In the genomic region with DNA sequence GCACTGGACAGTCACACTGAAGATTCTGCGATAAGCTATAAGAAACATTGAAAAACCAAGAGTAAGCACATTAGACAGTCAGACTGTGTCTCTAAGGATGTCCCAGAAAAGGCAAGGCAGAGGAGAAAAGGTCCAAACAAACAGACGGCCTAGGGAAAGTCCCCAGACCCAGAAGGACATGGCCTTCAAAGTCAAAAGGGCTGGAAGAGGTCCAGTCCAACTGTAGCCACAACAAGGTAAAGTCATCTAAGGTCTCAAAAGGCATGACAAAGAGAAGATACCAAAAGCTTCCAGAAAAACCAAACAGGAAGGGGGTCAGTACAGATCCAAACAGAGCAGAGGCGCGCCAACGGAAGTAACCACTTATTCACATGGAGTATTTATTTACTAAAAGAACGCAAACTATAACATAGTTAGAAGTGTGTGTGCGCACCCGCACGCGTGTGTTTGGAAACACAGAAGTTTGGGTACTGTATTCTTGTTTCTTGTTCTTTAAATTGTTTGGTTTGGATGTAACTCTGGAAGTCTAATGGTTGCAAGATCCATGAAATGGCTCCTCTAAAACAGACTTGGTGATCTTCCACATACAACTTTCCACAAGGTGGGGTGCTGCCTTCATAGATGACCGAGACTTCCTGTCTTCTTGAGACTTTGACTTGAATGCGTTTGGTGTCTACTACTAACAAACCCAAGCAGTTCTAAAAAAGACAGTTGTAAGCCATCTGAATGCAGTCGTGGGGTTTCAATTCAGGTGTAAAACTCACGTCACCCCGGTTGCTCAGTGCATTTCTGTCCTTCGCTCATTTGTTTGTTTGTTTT, we compare ENCODE assay signal across 11 mouse cellular contexts. TPM values are rescaled to one million over a fixed set of nuclear protein-coding genes. Genes with fewer than 3 reads are reported as not detected.
DNase-seq lines count a peak whose midpoint lies in the region; ATAC-seq lines count a peak whose summit lies in the region.
"Had no signal": no experiment of that assay in that cellular context is flagged by ENCODE, and none has a peak within 500 bp of the region (broad histone marks: within the 10 kb centered on the region; RNA-seq: fewer than 3 reads in every experiment).

No protein-coding gene starts in this region.

- H3K9ac ChIP-seq in embryonic facial prominence, embryonic 14.5 days (ENCODE audit: low read depth, low read length), result no peak overlapping the region
- H3K9ac ChIP-seq in hindbrain, embryonic 13.5 days, result no peak overlapping the region
- H3K9ac ChIP-seq: midbrain, embryonic 12.5 days had no signal

- peak; percentile 32 for DNase-seq in kidney, postnatal 10 days
- no peak for DNase-seq in kidney, adult 8-10 months
- DNase-seq in 3T3-L1 (ENCODE audit: low read depth, low spot score) (peak; percentile 66), A20 (ENCODE audit: low read depth, low spot score) (peak; percentile 19)
- DNase-seq in embryonic facial prominence, embryonic 14.5 days (ENCODE audit: low spot score), result peak; percentile 74
- no peak for DNase-seq in urinary bladder, adult 2 months (ENCODE audit: low spot score)
- DNase-seq: cerebellum, adult 11 months had no signal

- no peak overlapping the region for H3K4me2 ChIP-seq in embryonic facial prominence, embryonic 14.5 days (ENCODE audit: low read depth, low read length)
- no peak overlapping the region for H3K4me2 ChIP-seq in hindbrain, embryonic 13.5 days
- H3K4me2 ChIP-seq: midbrain, embryonic 12.5 days had no signal

- H3K27ac ChIP-seq in embryonic facial prominence, embryonic 14.5 days (replicated peaks; ENCODE audit: low read depth, low read length), result no peak overlapping the region
- no peak overlapping the region for H3K27ac ChIP-seq in hindbrain, embryonic 13.5 days
- H3K27ac ChIP-seq: limb, embryonic 10.5 days; midbrain, embryonic 12.5 days had no signal

- no peaks in the 10 kb centered on the region for H3K9me3 ChIP-seq in embryonic facial prominence, embryonic 14.5 days (ENCODE audit: control insufficient read depth, low read length)
- H3K9me3 ChIP-seq in hindbrain, embryonic 13.5 days, result no peaks in the 10 kb centered on the region
- H3K9me3 ChIP-seq: limb, embryonic 10.5 days; midbrain, embryonic 12.5 days had no signal

- no peaks in the 10 kb centered on the region for H3K27me3 ChIP-seq in embryonic facial prominence, embryonic 14.5 days (replicated peaks; ENCODE audit: control insufficient read depth, insufficient read depth, low read length)
- no peaks in the 10 kb centered on the region for H3K27me3 ChIP-seq in hindbrain, embryonic 13.5 days
- H3K27me3 ChIP-seq: midbrain, embryonic 12.5 days had no signal

- H3K4me1 ChIP-seq in embryonic facial prominence, embryonic 14.5 days (ENCODE audit: control insufficient read depth, insufficient read depth, low read length), result no peaks in the 10 kb centered on the region
- peaks cover 12% of the 10 kb centered on the region; the same call in 1 of the 2 replicates for H3K4me1 ChIP-seq in hindbrain, embryonic 13.5 days (replicated peaks)

- no peak for ATAC-seq in embryonic facial prominence, embryonic 14.5 days (ENCODE audit: low read depth)
- no peak for ATAC-seq in hindbrain, embryonic 13.5 days (ENCODE audit: low FRiP score)

- H3K36me3 ChIP-seq in embryonic facial prominence, embryonic 14.5 days (ENCODE audit: control insufficient read depth, insufficient read depth, low read length), result no peaks in the 10 kb centered on the region
- H3K36me3 ChIP-seq in hindbrain, embryonic 13.5 days, result no peaks in the 10 kb centered on the region; the same call in 1 of the 2 replicates

- no peak overlapping the region for H3K4me3 ChIP-seq in embryonic facial prominence, embryonic 14.5 days (ENCODE audit: low read depth, low read length)
- H3K4me3 ChIP-seq in hindbrain, embryonic 13.5 days, result no peak overlapping the region
- H3K4me3 ChIP-seq: erythroblast, embryonic 14.5 days; limb, embryonic 10.5 days; midbrain, embryonic 12.5 days had no signal

- 86% methylated on average over 16 of the region's 16 CpGs for WGBS in embryonic facial prominence, embryonic 14.5 days
- 90% methylated on average over 16 of the region's 16 CpGs for WGBS in hindbrain, embryonic 13.5 days

RNA-seq across cellular contexts. Expression of a gene that starts 18.5 kb away (rescaled TPM):
- 38.8 and 49.6 TPM in 2 replicates for polyA plus RNA-seq in embryonic facial prominence, embryonic 14.5 days (2014; fragmentation: Nextera tagmentation; extraction: Ambion mirVana)
- 25.0 TPM in 2 replicates for polyA plus RNA-seq in urinary bladder, adult 2 months (2012; rRNA removed)
- polyA plus RNA-seq in hindbrain, embryonic 13.5 days (2015; fragmentation: Nextera tagmentation; extraction: Ambion mirVana), result 34.1 and 39.7 TPM in 2 replicates

RNA-seq across cellular contexts. Expression of a gene that starts 27.2 kb away (rescaled TPM):
- 1.6 and 3.0 TPM in 2 replicates for polyA plus RNA-seq in embryonic facial prominence, embryonic 14.5 days (2014; fragmentation: Nextera tagmentation; extraction: Ambion mirVana)
- 6.8 and 8.6 TPM in 2 replicates for polyA plus RNA-seq in urinary bladder, adult 2 months (2012; rRNA removed)
- 1.3 and 1.5 TPM in 2 replicates for polyA plus RNA-seq in hindbrain, embryonic 13.5 days (2015; fragmentation: Nextera tagmentation; extraction: Ambion mirVana)

Comparison
In these comparisons a context has a peak if more than half of its experiments do, and no peak if none do; other contexts are left out.
1. DNase-seq: peak in kidney, postnatal 10 days (single experiment), 3T3-L1 (single experiment), A20 (single experiment) and embryonic facial prominence, embryonic 14.5 days (single experiment); none in kidney, adult 8-10 months (0 of 2) and urinary bladder, adult 2 months (single experiment).